Mouse (Mus musculus) c-Kit-positive CD71-positive TER-119-positive erythroid progenitor cells, embryonic 14.5 days (primary cell): ENCODE measurements around the gene Asb8.
A peak's percentile ranks its signal among the peaks of the same experiment; 100 is the strongest.

Experiments used
- DNase-seq: peaks from one replicate; pipeline ENCODE4 v3.0.0-alpha.2; 2013; ENCODE audit warnings: low spot score

Asb8 gene

DNA sequence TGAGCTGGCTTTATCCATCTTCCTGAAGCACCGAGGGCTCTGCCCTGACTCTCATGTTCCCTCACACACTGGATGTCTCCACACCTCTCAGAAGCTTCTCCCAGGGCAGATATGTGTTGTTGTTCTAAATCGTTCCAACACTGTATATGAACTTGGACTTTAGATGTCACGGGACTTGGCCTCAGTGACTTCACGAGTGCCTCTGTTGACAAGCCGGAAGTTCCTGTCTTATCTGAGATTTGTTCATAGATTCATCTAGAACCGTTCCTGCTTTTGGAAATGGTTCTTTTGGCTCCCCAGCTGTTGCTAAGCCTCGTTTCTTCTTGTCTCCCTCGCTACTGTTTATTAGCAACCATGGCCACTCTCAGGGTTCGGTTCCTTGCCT lies 49.7 kb downstream of the Asb8 start:
- DNase-seq: no peak

DNA sequence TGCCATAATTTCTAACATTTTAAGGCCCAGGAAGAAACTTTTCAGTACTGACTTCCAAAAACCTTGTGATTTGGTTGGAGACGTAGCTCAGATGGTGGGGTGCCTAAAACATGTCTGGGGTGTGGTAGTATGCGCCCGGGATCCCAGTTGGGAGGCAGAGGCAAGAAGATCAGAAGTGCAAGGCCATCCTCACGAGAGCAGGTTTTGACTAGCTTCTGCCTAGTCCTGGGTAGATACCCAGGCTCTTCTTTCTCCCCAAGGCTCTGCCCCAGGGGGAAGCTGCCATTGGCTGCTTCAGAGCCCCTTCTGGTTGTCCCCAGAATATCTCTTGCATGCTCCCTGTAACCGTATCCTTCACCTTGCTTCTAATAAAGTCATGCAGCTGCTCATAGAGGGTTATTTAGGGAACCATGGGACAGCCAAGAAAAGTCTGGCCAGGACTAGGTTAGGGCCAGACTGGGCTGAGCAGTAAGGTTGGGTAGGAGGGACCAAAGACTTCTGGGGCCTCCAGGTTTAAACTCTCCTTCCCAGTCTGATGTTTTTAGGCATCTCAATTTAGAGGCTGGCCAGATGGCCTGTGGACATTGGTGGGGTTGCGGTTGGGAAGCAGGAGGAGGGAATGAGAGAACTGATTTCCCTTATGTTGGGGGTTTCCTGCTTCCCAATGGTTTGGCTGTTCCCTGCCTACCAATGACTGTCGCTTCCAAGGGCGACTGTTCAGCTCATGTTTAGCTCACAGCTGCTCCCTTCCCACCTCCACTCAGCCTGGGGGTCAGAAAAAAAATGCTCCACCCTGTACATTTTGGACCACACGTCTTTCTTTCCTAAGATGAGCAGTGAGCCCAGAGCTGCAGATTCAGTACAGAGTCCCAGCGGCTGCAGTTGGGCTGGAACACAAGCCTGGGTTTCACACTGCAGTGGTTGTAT lies 50.3 kb downstream of the Asb8 start:
- no peak for DNase-seq

DNA sequence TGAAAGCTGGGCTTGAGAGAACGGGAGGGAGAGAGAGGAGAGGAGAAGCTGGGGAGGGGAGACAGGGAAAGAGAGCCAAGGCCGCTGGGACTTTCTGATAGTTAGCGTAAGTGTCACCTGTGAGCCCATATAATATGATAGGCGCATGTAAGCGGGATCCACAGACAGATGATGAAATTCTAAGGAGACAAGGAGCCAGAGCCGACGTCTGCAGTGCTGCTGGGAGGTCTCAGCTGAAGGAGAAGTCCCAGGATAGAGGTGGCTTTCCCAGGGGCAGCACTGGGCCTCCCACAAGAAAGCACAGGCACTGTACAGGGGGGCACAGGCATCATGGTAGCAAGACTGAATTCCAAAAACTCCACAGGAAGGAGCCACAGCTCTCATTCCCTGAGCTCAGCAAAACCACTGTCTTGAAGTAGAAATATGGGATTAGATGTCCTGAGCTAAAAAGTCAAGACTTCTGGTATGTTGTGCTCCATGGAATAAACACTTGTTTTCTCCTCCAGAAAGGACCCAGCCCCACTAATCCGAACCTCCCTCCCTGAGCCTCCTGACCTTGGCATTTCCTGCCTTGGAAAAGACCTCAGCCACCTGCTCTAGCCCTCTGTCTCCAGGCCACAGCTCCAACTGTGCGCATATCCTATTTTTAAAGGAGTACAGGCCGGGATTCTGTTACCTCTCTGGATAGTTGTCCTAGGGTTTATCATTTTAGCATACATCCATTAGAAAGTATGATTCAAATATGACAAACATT lies 51.1 kb downstream of the Asb8 start:
- no peak for DNase-seq

- DNase-seq: peak; percentile 37
These were observed 53.6 kb downstream of the Asb8 start for GRCm38 (mm10) chr15:98111791-98112190.

DNA sequence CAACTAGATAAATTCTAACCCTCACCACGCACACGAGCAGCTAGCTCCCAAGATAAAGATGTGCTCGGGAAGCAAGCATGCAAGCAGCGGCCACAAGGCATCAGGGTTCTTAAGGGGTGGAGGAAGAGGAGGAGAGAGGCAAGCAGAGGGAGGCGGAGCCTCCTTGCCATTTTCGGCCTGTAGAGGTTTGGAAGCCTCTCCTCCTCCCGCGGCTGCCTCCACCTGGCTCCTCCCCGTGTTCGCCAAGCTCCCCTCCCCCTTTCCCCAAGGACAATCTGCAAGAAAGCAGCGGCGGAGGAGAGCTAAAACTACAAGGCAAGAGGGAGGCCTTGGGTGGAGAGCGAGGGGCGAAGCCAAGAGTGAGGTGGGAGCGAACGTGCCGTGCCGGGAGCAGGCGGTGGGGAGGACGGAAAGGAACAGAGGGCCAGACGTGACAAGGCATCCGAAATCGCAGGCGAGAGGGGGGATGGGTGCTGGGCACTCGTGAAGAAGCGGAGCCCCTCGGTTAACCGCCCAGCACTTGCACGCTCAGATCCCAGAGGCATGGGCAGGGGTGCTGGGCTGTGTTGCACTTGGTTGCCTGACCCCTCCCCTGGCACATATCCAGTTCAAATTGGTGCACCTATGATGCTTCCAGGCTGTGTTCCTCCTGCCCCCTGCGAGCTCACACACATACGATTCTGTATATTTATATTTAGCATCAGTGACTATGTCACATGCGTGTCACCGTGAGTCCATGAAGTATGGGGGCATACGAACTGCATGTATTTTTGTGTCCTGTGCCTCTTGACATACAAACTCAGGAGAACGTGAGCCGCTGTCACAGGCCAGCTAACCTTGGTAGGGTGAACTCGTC lies 56.9 kb downstream of the Asb8 start:
- DNase-seq: peak; percentile 85

DNA sequence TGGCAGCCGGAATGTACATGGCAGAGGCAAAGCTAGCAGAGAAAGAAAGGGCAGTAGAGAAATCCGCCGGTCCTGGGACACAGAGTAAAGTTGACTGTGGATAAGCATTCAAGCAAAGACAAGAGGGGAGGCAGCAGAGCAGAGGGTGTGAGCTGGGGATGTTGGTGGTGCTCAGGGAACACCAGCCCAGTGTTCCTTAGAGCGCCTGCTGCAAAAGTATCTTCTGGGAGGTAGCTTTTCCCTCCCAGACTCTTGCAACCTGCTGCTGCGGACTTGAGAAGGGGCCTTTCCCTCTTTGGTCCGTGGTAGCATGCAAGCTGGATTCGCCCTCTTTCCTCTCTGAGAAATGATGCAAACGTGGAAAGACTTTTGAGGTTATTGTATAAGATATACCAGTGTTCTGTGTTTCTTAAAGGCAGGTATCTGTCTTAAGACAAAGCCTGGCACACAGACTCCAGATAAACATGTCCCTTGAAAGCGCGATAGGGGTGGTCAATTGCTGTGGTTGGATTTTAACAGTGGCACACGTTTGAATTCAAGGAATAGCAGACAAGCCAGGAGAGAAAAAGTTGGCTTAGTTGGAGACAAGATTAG lies 57.6 kb downstream of the Asb8 start:
- DNase-seq: no peak

GRCm38 (mm10) chr15:98107230-98107629 lies 58.2 kb downstream of the Asb8 start:
- no peak for DNase-seq

DNA sequence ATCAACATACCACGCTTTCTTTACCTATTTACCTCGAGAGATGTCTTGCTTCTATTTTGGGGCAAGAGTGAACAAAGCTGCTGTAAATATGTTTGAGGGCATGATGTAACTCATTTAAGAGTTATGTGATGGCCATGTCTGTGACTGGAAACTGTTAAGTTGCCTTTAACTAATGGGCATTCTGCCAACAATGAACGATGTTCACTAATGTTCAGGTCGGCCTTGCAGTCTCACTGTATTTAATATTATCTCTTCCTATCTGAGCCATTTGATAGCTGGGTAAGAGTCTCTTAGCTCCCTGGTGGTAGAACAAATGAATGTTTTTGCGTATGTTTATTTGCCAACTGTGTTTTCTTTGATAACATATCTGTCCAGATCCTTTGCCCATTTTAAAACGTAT lies 58.9 kb downstream of the Asb8 start:
- no peak for DNase-seq

GRCm38 (mm10) chr15:98102401-98102800 lies 63.0 kb downstream of the Asb8 start:
- no peak for DNase-seq

DNA sequence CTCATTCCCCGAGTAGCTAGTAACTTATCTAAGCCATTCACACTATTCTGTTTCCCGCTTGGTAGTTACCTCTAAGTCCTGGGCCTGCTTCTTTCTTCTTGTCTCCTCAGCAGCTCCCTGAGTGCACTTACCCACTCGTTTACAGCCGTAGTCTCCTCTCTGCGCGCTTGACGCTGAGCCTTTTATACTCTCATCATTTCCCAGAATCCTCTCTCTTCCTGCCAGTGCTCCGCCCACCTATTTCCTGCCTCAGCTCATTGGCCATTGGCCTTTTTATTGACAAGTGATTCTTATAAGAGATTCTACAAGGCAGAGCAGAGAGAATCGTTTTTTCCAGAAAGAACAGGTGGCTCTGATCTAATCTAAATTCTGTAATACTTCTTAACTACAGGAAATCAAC lies 66.9 kb downstream of the Asb8 start:
- no peak for DNase-seq

GRCm38 (mm10) chr15:98096957-98097356 lies 68.5 kb downstream of the Asb8 start:
- no peak for DNase-seq

DNA sequence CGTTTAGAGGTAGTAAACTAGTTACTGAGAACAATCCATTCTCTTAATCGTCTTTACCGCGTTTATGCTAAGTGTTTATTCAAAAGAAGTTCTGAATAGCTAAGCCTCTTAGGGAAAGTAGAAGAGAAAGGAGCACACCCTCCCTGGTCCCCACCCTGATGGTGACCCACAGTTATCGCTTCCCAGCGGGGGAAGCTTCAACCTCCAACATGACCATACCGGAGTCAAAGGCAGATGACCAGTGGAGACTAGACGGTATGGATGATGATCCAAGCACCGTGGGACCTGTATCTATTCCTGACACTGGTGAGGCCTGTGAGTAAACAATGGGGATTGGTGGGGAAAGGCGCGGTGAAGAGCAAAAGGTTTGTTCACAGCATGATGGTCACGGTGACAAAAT lies 70.5 kb downstream of the Asb8 start:
- no peak for DNase-seq

- peak; percentile 84 for DNase-seq
These were observed 72.1 kb downstream of the Asb8 start, which contains the start of gene Senp1 for GRCm38 (mm10) chr15:98093121-98094011. Gene Senp1, minus strand, starts transcription at chr15:98093744.

DNA sequence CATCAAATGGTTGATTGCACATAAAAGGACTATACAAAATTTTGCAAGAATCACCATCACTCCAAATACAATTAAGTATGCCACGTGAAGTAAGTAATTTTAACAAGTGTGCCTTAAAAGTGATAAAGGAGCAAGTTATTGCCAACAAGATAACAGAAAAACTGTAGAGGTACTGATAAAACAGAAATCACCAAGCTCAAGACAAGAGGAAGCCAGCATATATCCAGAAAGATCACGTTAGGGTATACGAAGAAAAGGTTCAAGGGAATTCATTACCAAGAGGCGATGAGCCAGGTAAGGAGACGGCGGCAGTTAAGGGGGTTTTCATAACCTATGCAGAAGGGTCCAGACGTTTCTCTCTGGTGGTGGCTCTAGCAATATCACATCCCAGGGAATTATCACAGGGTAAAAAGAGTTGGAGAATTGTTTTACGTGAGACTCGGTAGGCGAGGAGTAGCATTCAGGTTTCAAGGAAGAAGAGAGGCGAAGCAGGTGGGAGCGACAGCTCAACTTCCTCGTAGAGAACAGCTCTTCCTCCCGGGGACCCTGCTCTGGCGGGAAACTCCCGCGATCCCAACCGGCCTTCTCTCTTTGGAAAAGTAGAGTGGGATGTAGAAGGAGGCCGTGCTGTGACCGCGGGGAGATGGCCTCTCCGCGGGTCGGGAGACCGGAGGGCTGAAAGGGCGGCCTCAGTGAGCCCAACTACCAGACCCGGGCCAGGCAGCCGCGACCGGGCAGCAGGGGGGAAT lies 72.9 kb downstream of the Asb8 start, which contains the start of gene Pfkm:
Gene Pfkm (plus strand): TSS at position 218 of the 749 bp plus-strand sequence.
- peak; percentile 44 for DNase-seq

DNA sequence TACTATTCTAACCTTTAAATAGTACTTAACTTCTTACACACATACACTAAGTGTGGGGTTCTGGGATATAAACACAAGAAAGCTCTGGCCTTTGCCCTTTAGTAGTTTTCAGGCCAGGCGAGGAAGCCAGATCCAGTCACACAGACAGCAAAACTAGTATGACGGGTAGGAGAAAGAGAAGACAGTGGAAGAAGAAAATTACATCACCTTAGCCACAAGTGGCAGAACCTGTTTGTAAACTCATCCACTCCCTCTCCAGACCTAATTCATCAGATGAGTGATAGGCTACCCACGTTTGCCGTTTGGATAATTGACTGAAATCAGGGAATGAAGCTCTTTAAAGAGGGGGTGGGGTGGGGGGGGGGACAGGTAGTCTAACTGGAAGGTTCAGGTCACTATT lies 73.6 kb downstream of the Asb8 start:
- DNase-seq: no peak

DNA sequence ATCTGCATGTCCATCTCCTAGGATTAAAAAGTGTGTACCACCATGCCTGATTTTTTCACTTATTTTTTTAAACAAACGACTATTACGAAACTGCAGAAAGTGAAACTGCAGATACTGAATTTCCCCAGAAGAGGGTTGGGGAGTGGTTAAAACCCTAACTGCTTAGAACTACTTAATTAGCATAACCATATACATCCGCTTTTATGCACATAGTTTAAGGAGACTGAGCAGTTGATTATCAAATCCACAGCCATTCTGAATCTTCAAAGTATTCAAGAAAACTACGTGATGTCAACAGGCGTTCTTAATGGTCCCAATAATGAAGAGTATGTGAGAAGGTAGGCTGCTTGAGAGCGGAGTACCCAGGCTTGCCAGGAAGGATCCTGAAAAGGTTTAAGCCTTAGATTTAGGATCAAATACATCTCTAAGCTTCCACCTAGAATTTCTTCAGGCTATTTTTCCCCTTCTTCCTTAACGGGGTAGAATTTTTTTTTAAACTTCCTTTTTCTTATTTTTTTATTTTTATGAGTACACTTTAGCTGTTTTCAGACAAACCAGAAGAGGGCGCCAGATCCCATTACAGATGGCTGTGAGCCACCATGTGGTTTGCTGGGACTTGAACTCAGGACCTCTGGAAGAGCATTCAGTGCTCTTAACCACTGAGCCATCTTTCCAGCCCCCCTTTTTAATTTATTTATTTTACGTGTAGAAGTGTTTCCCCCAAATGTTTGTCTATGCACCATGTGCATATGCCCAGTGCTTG lies 75.8 kb downstream of the Asb8 start:
- DNase-seq: no peak

- DNase-seq: no peak
These were observed 76.5 kb downstream of the Asb8 start for GRCm38 (mm10) chr15:98088889-98089288.
